Mouse (Mus musculus) kidney, adult 11 months (tissue): ENCODE data around the gene Rab10.
A peak's percentile ranks its signal among the peaks of the same experiment; 100 is the strongest.

ENCODE experiments used
- DNase-seq: peaks from one replicate; pipeline ENCODE4 v3.0.0; 2022

The Rab10 gene

GRCm38 (mm10) chr12:3235646-3236161 lies 74.1 kb downstream of the Rab10 start:
- peak; percentile 91 for DNase-seq

DNA sequence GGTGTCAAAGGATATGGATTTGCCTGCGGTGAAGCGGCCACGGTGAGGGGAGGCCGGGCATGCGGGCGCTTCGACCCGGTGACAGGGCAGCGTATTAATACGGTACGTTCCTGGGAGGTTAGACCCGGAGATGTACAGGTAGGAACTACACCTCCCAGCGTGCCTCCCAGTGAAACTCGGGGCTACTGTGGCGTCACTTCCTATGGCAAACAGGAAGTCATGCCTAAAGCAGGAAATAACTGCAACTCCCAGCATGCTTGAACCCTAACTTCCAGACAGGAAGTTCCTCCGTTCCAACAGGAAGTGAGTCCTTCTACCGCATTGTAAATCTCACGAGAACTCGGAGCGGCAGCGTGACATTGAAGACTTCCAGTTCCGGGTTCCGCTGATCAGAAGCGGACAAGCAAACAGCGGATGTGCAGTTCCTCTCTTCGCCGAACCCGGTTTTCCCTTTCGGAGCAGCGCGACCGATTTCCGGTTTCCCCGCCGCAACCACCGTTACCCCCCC lies 74.6 kb downstream of the Rab10 start:
- peak; percentile 97 for DNase-seq

GRCm38 (mm10) chr12:3234061-3234460 lies 75.7 kb downstream of the Rab10 start:
- DNase-seq, result no peak

- DNase-seq, result no peak
Observed at GRCm38 (mm10) chr12:3223352-3223751, 86.4 kb downstream of the Rab10 start.

DNA sequence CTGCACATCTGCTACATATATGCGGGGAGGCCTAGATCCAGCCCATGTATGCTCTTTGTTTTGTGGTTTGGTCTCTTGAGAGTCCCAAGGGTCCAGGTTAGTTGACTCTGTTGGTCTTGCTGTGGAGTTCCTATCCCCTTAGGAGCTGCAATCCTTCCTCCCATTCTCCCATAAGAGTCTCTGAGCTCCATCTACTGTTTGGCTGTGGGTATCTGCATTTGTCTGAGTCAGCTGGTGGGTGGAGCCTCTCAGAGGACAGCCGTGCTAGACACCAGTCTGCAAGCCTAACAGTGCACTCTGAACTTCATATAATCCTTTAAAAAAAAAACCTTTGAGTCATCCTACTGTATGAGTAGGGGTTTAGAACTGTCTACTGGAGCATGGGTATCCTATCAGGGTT lies 99.6 kb downstream of the Rab10 start:
- no peak for DNase-seq

- no peak for DNase-seq
Observed at GRCm38 (mm10) chr12:3209163-3209562, 100.6 kb downstream of the Rab10 start.
